Mouse (Mus musculus) adrenal gland, adult 18-20 months (tissue): ENCODE measurements around the gene Gm5134. TPM values are rescaled to one million over a fixed set of nuclear protein-coding genes. Genes with fewer than 3 reads are reported as not detected.

ENCODE experiments used
- DNase-seq, 2 experiments: peaks; one replicate each; pipeline ENCODE4 v3.0.0; 2021 to 2022; ENCODE audit warnings: low spot score in 2 of 2
- long read RNA-seq, 2 experiments: library from polyadenylated mRNA; stranded (forward); transcript quantifications; one replicate each; pipeline ENCODE4 v2.0.0; 2021
- total RNA-seq, 2 experiments: library from RNA; stranded (reverse); gene quantifications; 1 replicate in 1 of 2; 2 replicates in 1 of 2; pipeline ENCODE4 v1.2.3; 2021

Gm5134 gene
- not detected for total RNA-seq
- long read RNA-seq, experiment 1 = 0 reads
- long read RNA-seq, experiment 2 = 0 reads

DNA sequence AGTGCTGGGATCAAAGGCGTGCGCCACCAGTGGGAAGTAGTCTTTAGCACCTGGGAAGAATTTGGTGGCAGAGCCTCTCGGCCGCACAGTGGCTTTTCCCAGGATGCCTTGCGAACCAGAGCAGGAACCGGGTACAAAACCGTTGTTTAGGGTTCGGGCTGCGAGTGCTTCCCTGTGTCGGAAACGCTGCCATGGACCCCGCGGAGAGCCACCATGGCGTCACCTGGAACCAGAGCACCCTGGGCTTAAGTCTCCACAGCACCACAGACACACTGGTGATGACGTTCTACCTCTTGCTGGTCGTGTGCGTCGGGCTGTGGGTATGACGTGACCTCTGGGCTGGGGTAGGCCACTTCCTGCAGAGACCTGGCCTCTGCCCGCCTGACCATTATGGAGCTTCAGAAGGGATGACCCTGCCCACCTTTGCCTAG lies at the start of gene Gm5134:
TSS of gene Gm5134 (plus strand) at position 134 of the 431 bp plus-strand sequence.
- DNase-seq = no peak

DNA sequence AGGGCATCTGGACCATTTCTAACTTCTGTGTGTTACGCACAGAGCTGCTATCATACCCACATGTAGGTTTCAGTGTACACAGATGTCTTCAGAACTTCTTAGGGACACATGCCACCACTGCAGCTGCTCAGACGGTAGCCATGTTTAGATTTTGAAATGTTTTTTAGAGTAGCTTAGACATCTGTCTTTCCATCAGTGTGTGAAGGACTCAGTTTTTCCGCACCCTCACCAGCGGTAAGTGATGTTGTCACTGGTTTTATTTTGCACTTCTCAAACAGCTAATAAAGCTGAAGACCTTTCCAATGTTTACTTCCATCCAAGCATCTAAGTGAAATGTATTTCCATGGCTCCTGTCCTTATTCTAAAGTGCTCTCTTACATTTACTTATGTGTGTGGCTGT lies 47.4 kb upstream of the Gm5134 start:
- DNase-seq = no peak

GRCm38 (mm10) chr10:75910698-75911097 lies 43.6 kb upstream of the Gm5134 start:
- no peak for DNase-seq

GRCm38 (mm10) chr10:75913013-75913589 lies 41.2 kb upstream of the Gm5134 start:
- no peak for DNase-seq

- DNase-seq = no peak
Measured at GRCm38 (mm10) chr10:75915557-75915956, 38.8 kb upstream of the Gm5134 start.

- no peak for DNase-seq
Measured at GRCm38 (mm10) chr10:75916840-75917239, 37.5 kb upstream of the Gm5134 start.

DNA sequence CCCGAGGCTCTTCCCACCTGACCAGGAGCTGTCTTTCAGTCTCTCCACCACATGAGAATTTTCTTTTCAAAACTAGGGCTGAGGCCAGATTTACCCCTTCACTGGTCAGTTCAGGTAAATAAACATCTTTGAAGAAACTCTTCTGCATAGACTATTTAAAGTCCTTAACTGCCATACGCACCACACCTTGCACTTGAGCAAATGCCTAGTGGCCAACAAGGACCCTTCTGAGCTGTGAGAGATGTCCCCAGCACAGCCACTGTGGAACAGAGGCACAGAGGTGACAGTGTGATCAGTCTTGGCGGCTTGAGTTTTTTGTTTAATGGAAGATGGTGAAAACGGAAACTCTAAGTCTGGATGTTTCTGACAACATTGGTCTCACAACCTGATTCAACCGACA lies 35.3 kb upstream of the Gm5134 start:
- no peak for DNase-seq

GRCm38 (mm10) chr10:75921026-75921725 lies 33.1 kb upstream of the Gm5134 start, which contains the start of gene Smarcb1:
Gene Smarcb1, minus strand, starts transcription at chr10:75921617.
- peak; percentile 92 to 94 for DNase-seq

- peak in 1 of 2 experiments; percentile 24 for DNase-seq
Measured at GRCm38 (mm10) chr10:75921726-75922560, 32.4 kb upstream of the Gm5134 start.

- no peak for DNase-seq
Measured at GRCm38 (mm10) chr10:75924324-75924723, 30.0 kb upstream of the Gm5134 start.

GRCm38 (mm10) chr10:75926396-75926795 lies 27.9 kb upstream of the Gm5134 start:
- no peak for DNase-seq

DNA sequence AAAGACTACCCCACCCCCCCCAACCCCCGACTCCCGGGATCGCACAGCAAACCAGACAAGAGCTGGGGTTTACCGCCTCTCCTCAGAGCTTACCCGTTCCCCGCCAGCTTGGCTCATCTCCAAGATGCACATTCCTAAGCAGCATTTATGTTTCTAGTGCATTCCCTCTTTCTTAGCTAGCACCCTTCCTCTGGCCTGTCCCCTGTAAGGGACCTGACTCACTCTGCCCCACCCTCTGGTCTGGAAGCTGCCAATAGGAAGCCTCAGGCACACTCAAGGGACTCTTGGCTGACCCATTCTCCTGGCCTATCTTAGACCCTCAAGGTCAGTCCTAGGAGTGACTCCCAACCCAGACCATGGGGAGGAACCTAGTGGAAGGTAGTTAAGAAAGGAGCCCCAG lies 24.0 kb upstream of the Gm5134 start:
- no peak for DNase-seq

GRCm38 (mm10) chr10:75931311-75931710 lies 23.0 kb upstream of the Gm5134 start:
- no peak for DNase-seq

DNA sequence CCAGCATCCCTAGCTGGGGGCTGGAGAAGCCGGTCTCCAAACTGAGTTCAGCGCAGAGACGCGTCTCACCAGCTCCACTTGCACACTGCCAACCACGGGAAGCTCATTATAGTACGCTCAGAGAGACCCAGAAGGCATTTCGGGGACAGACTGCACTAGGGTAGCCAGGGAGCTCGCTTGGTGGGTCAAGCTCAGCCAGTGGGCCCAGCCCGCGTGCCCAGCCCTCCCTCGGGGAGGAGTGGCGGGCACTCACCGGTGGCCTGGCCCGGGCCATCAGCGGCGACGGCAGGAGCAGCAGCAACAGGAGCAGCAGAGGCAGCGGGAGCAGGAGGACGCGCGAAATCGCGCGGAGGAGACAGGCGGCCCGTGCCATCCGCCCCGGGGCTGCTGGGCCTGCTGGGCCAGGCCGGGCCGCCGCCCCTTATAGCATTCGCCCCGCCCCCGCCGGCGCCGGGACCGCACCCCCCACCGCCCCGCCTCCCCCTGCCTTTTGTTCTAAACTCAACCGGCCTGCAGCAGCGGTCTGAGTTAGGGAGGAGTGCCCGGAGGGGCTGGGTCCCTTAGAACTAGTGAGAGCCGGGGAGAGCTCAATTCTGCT lies 22.1 kb upstream of the Gm5134 start:
- peak; percentile 60 to 70 for DNase-seq

- DNase-seq = no peak
Measured at GRCm38 (mm10) chr10:75932891-75933290, 21.4 kb upstream of the Gm5134 start, which contains the start of gene Chchd10. Gene Chchd10, plus strand, starts transcription at chr10:75933130.

GRCm38 (mm10) chr10:75934991-75935390 lies 19.3 kb upstream of the Gm5134 start:
- no peak for DNase-seq

DNA sequence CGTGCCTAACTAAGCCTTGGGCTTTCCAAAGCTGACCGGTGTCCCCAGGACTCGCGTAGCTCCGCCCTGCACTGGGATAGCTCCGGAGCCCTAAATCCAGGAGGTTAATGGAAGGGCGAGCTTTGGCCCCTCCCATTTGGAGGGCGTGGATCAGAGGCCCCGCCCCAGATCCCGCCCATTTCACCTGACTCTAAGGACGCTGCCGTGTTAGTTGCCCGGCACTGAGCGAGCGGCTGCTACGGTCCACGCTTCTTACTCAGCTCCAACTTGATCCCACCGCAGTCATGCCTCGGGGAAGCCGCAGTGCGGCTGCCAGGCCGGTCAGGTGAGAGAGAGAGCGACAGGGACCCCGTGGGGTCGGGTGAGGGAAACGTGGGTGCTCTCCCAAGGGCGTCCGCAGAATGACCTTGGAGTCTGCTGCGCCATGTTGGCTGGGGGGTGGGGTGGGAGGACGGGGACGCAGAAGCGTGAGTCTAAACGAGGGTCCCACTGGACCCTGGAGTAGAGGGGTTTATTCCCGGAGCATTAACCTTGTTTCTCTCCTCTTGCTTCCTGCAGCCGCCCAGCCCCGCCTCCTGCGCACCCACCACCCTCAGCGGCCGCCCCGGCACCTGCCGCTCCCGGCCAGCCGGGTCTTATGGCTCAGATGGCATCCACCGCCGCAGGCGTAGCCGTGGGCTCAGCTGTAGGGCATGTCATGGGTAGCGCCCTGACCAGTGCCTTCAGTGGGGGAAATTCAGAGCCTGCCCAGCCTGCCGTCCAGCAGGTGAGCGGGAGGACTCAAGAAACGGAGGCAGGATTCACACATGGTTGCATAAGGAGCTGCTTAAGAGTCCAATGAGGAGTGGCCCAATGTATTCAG lies 18.4 kb upstream of the Gm5134 start, which contains the start of gene Mmp11:
TSS of gene Mmp11 (minus strand) at position 817 of the 862 bp plus-strand sequence.
- peak; percentile 71 to 74 for DNase-seq

DNA sequence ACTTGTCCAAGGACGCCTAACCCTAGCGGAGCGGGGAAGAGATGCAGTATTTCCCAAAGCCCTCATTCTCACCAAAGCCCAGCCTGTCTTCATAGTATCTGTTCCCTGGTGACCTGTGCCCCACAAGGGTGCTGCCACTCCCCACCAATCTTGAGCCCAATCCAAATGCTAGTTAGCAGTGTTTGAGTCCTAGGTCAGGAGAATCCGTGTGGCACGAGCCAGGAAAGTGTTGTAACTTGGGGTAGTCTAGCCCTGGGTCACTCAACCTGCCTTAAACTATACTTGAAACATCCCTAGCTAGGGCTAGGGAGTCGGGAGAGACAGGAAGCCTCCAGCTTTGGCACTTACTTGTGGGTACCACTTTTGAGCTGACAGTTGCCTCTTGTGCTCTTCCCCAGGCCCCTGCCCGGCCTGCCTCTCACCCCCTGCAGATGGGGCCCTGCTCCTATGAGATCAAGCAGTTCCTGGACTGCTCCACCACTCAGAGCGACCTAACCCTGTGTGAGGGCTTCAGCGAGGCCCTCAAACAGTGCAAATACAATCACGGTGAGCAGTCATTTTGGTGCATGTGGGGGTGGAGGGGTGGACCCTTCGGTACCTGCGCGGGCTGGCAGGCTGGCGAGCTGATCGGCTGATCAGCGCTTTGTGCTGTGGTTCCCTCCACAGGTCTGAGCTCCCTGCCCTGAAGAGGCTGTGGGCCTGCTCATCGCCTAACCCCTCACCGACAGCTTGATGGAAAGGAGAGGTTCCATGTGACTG lies 17.2 kb upstream of the Gm5134 start:
- DNase-seq = peak in 1 of 2 experiments; percentile 31
